Mouse (Mus musculus): Measurements from ENCODE around the gene Gtpbp3.

- TF ChIP-seq CTCF (IDR thresholded peaks at IDR 0.05; ENCODE audit: borderline replicate concordance, control insufficient read depth, extremely low read depth, insufficient read depth, low read length, poor library complexity) (no peak), POLR2A (IDR thresholded peaks at IDR 0.05; ENCODE audit: control insufficient read depth, extremely low read depth, insufficient read depth, low read length, poor library complexity) (no peak)
These were observed 27.1 kb downstream of the Gtpbp3 start for GRCm38 (mm10) chr8:71515043-71515442.
